Mouse (Mus musculus) lung, embryonic 14.5 days (tissue): ENCODE data around the gene Sema6b. TPM values are rescaled to one million over a fixed set of nuclear protein-coding genes. Genes with fewer than 3 reads are reported as not detected.

Experiments used
- ATAC-seq: fragments of 200-750 bp; cut with Nextera tagmentation; 2 replicates; pipeline ENCODE4 v1.8.0; 2017; ENCODE audit warnings: mild to moderate bottlenecking, moderate TSS enrichment, moderate library complexity; ENCODE audit not compliant: insufficient read depth
- DNase-seq: peaks from one replicate; pipeline ENCODE4 v3.0.0-alpha.2; 2015
- H3K27ac ChIP-seq: fragments of 300-500 bp; sonication (generic); 2 replicates; pipeline ENCODE4 v1.5.1; 2014; ENCODE audit warnings: low read depth, mild to moderate bottlenecking, moderate library complexity
- H3K27me3 ChIP-seq: fragments of 300-500 bp; sonication (generic); 2 replicates; pipeline ENCODE4 v1.6.1; 2014; ENCODE audit warnings: low read length, control low read depth; ENCODE audit not compliant: insufficient read depth
- H3K36me3 ChIP-seq: fragments of 300-500 bp; sonication (generic); 2 replicates; pipeline ENCODE4 v1.6.1; 2014; ENCODE audit warnings: control low read depth; ENCODE audit not compliant: insufficient read depth
- H3K4me1 ChIP-seq: fragments of 300-500 bp; sonication (generic); 2 replicates; pipeline ENCODE4 v1.6.1; 2014; ENCODE audit warnings: antibody characterized with exemption, control low read depth; ENCODE audit not compliant: insufficient read depth
- H3K4me2 ChIP-seq: fragments of 300-500 bp; sonication (generic); 2 replicates; pipeline ENCODE4 v1.6.1; 2014; ENCODE audit warnings: mild to moderate bottlenecking
- H3K4me3 ChIP-seq: fragments of 300-500 bp; sonication (generic); 2 replicates; pipeline ENCODE4 v1.5.1; 2014; ENCODE audit warnings: low read depth, low read length
- H3K9ac ChIP-seq: fragments of 300-500 bp; sonication (generic); 2 replicates; pipeline ENCODE4 v1.6.1; 2014
- H3K9me3 ChIP-seq: fragments of 300-500 bp; sonication (generic); 2 replicates; pipeline ENCODE4 v1.6.1; 2016; ENCODE audit warnings: low read depth, low read length, control low read depth
- CTCF ChIP-seq: IDR thresholded peaks from 2 replicates; pipeline ENCODE4 v1.5.1; 2016; ENCODE audit warnings: antibody characterized with exemption, low read depth
- WGBS: fragments of 180-500 bp; shearing (Covaris S2); extraction: QIAGEN DNeasy Blood & Tissue Kit; methylation state at CpG from one replicate; pipeline ENCODE4 v1.1.7; 2014; 5-methylcytosine and 5-hydroxymethylcytosine counted together
- microRNA-seq: library from miRNA; unstranded; fragments of <30 nt; microRNA quantifications from one replicate; pipeline ENCODE4, GENCODE M21; 2016; ENCODE audit warnings: borderline number of aligned reads
- polyA plus RNA-seq: library from polyadenylated mRNA; unstranded; fragments of >200 nt; fragmentation: Nextera tagmentation; extraction: Ambion mirVana; gene quantifications from 2 replicates; pipeline ENCODE4 v1.2.1, GENCODE M21; 2014

The Sema6b gene
- polyA plus RNA-seq, 1 experiment from 2014 or later = 1.8 TPM

- Histone ChIP-seq H3K4me1 (peaks cover 3% of the 10 kb centered on the region; the same call in 1 of the 2 replicates), H3K4me3 (peak within 1 kb of the TSS; percentile 65), H3K27ac (peak within 1 kb of the TSS; percentile 96), H3K36me3 (peaks cover 32% of the 10 kb centered on the region), H3K9me3 (no peaks in the 10 kb centered on the region), H3K4me2 (peak within 1 kb of the TSS; percentile 71), H3K9ac (peak within 1 kb of the TSS; percentile 67), H3K27me3 (no peaks in the 10 kb centered on the region)
- WGBS = under 1% methylated on average over 35 of the region's 35 CpGs
- DNase-seq (peak; percentile 98), ATAC-seq (peak; percentile 60)
- TF ChIP-seq CTCF = peak; percentile 62
Measured at GRCm38 (mm10) chr17:56074827-56075208, 65.3 kb downstream of the Sema6b start, which contains the start of gene Ubxn6. TSS of gene Ubxn6 (minus strand) at chr17:56075028.

DNA sequence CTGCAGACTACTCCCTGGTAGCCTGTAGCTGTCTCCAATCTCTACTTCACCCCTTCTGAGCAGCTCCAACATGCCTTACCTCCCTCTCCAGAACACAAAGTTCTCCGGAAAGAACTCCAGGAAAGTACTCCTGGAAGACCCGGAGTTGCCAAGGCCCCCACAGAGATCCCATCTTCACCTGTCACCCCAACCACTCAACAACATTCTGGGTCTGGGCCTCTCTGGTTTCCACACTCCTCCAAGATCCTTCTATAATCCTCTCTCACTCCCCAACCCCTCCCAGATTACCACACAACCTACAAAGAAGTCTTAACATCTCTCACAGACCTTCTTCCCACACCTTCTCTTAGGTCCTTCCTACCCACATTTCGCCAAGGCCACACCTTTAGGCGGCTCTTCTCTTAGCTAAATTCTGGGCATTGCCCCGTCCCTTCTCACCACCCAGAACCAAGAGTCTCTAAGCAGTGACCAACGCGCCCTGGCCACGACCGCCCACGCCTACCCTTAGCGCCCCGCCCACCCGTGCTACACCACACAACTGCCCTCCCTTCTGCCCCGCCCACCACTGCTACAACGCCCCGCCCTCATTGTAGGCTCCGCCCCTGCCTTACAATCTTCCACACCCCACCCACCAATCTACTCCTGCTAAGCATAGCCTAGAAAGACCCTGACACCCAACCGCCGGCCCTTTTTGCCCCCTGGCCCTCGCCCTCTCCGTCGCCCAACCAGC, 65.9 kb downstream of the Sema6b start:
- H3K36me3 ChIP-seq = peaks cover 38% of the 10 kb centered on the region
- H3K27me3 ChIP-seq = no peaks in the 10 kb centered on the region
- peak; percentile 23 for ATAC-seq
- H3K4me1 ChIP-seq = peaks cover 3% of the 10 kb centered on the region; the same call in 1 of the 2 replicates
- H3K4me3 ChIP-seq = peak overlapping the region; percentile 65
- peak overlapping the region; percentile 67 for H3K9ac ChIP-seq
- H3K27ac ChIP-seq = peak overlapping the region; percentile 96
- H3K4me2 ChIP-seq = peak overlapping the region; percentile 71
- TF ChIP-seq CTCF = no peak
- no peaks in the 10 kb centered on the region for H3K9me3 ChIP-seq
- WGBS = 8% methylated on average over 22 of the region's 22 CpGs
- peak; percentile 91 for DNase-seq

Small RNA genes within 50 kb of the gene (microRNA-seq; reads per million reads assigned to microRNA genes)
- not detected for gene Gm44397

Other genes starting within 250 kb of the Sema6b start
- 13.3 and 16.4 TPM in 2 replicates for gene Zfp959, start 248.2 kb downstream of the Sema6b start, polyA plus RNA-seq
- 5.1 and 5.4 TPM in 2 replicates for gene Zfp119b, start 190.8 kb downstream of the Sema6b start, polyA plus RNA-seq
- gene Ebi3, start 187.7 kb downstream of the Sema6b start, polyA plus RNA-seq = 0.84 and 1.7 TPM in 2 replicates
- gene Yju2, start 181.2 kb downstream of the Sema6b start, polyA plus RNA-seq = 21.8 and 22.0 TPM in 2 replicates
- 11.4 and 12.0 TPM in 2 replicates for gene Shd, start 169.9 kb downstream of the Sema6b start, polyA plus RNA-seq
- gene Fsd1, start 153.8 kb downstream of the Sema6b start, polyA plus RNA-seq = 6.6 and 11.5 TPM in 2 replicates
- gene Stap2, start 134.8 kb downstream of the Sema6b start, polyA plus RNA-seq = 14.4 and 14.9 TPM in 2 replicates
- 127 TPM in 2 replicates for gene Mpnd, start 134.6 kb downstream of the Sema6b start, polyA plus RNA-seq
- 154 and 160 TPM in 2 replicates for gene Sh3gl1, start 103.7 kb downstream of the Sema6b start, polyA plus RNA-seq
- gene Chaf1a, start 99.9 kb downstream of the Sema6b start, polyA plus RNA-seq = 28.0 and 30.4 TPM in 2 replicates
- gene Ubxn6, start 65.3 kb downstream of the Sema6b start, polyA plus RNA-seq = 30.5 and 31.3 TPM in 2 replicates
- 96.2 and 111 TPM in 2 replicates for gene Hdgfl2, start 60.7 kb downstream of the Sema6b start, polyA plus RNA-seq
- gene Plin4, start 30.5 kb downstream of the Sema6b start, polyA plus RNA-seq = 0.12 and 0.28 TPM in 2 replicates
- gene Plin5, start 22.7 kb downstream of the Sema6b start, polyA plus RNA-seq = 0.34 and 0.86 TPM in 2 replicates
- gene Lrg1, start 18.3 kb downstream of the Sema6b start, polyA plus RNA-seq = 0.17 TPM in 1 of 2 replicates, not detected in the other
- 14.5 and 16.2 TPM in 2 replicates for gene Tnfaip8l1, start 22.1 kb upstream of the Sema6b start, polyA plus RNA-seq
- 93.0 and 95.3 TPM in 2 replicates for gene Mydgf, start 43.6 kb upstream of the Sema6b start, polyA plus RNA-seq
- 37.9 and 41.3 TPM in 2 replicates for gene Dpp9, start 78.6 kb upstream of the Sema6b start, polyA plus RNA-seq
- 14.5 and 15.4 TPM in 2 replicates for gene Fem1a, start 116.5 kb upstream of the Sema6b start, polyA plus RNA-seq
- 4.5 and 4.9 TPM in 2 replicates for gene Ticam1, start 136.4 kb upstream of the Sema6b start, polyA plus RNA-seq
- 69.7 and 71.0 TPM in 2 replicates for gene Plin3, start 152.5 kb upstream of the Sema6b start, polyA plus RNA-seq
- gene Arrdc5, start 159.9 kb upstream of the Sema6b start, polyA plus RNA-seq = not detected in 2 replicates
- gene Uhrf1, start 163.0 kb upstream of the Sema6b start, polyA plus RNA-seq = 137 and 147 TPM in 2 replicates
- 31.3 and 36.7 TPM in 2 replicates for gene Kdm4b, start 185.7 kb upstream of the Sema6b start, polyA plus RNA-seq